Mouse (Mus musculus) kidney, postnatal 25 days (tissue): Measurements from ENCODE around the gene Olfr1198.

Source experiments
- DNase-seq, 2 experiments: peaks; one replicate each; pipeline ENCODE4 v3.0.0; 2021; ENCODE audit warnings: mixed read lengths in 2 of 2

Gene Olfr1198

DNA sequence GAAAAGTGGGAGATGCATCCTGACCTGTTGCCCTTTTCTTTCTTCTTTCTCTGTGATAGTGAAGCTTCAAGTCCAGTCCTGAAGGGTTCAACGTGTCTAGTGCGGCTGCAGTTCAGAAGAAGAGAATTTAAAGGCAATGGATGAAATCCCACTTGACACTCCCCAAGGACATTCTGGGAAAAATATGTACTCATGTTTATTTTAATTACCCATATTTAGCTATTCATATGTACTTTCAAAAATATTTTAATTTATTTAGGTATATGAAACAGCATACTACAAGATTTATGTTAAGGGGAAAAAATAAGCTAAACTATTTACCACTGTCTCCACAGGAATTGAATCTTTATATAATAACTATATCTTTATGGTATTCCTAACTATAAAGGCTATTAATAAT lies at the start of gene Olfr1198:
Gene Olfr1198, minus strand, starts transcription at position 101 of the 400 bp plus-strand sequence.
- DNase-seq, result no peak

DNA sequence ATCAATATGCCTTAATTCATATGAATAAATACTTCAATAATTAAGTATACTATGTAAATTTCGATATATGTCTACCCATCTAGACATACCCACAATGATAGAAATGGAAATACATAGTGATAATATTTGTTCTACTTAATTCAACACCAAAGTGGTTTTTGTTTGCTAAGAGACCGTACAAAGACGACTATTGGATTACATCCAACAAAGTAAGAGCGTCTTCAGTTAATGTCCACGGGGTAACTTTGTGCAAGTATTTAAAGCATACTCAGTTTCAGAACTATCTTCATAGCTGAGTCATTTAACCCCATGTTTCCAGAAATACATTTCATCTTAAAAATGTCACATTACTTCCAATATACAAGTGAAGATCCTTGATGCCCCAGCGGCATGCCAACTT lies 41.6 kb upstream of the Olfr1198 start, which contains the start of gene Olfr1201:
Gene Olfr1201, plus strand, starts transcription at position 301 of the 400 bp plus-strand sequence.
- no peak for DNase-seq

DNA sequence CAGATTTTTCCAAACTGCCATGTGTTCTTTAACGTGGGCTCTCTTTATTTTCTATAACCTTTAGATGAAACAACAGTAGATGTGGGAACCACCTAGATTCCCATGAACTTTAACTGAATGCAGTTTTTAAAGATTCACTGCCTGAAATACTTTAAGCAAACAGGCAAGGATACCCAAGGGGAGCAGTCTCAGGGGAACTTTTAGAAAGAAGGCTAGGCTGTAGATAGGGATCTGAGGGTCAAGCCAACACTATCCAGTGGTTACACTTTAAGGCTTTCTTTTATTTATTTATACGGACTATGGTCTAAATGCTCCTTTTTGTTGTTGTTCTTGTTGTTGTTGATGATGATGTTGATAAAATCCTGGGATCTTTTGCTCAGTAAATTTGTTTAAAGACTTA lies 19.2 kb upstream of the Olfr1198 start, which contains the start of gene Olfr1200:
Gene Olfr1200, minus strand, starts transcription at position 101 of the 400 bp plus-strand sequence.
- DNase-seq, result no peak

DNA sequence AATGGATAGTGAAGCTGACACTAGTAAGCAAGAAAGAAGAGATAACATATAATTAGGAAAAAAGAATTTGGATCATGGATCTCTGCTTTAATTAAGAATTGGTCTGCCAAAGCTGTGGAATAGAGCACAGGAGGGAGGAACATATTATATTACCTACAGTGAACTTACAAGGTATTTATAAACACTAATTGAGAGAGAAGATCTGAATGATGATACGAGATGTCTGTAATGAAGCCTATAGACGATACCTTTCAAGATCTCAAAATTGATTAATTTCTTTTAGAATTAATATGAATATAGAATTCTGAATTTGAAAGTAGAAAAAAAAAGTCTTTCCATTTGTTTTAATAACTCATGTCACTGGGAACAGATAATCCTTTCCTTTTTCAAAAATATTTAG lies 9.2 kb upstream of the Olfr1198 start, which contains the start of gene Olfr1199:
Gene Olfr1199, minus strand, starts transcription at position 101 of the 400 bp plus-strand sequence.
- DNase-seq, result no peak

DNA sequence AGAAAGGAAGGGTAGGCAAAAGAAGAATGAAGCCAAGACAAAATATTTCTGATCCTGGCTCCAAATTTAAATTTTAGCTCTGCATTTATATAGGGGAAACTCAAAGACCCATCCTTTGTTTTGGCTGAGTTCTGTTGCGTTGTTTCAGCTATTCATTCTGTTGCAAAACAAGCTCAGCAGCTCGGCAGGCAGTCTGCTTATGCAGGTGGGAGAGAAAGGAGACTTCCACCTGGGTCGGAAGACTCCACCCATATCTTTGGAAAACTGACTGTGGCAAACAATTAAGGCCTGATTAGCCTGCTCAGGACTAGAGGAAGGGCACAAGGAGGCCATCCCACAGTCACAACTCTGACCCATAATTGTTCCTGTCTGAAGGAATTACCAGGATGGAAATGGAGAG lies 7.8 kb downstream of the Olfr1198 start:
- DNase-seq, result no peak

DNA sequence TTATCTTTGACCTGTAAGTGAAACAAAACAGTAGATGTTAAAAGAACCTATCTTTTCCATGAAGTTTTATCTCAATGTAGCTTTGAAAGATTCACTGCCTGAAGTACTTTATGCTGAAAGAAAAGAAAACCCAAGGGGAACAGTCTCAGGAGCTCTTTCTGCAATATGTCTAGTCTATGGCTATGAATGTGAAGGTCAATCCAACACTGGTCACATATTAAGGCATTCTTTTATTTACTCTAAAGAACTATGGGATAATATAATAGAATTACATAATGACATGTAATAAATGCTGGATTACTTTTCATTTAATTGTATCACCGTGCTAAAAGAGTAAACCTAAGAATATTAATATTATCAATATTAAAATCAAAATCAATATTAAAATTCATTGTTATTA lies 18.9 kb downstream of the Olfr1198 start, which contains the start of gene Olfr1197:
Gene Olfr1197, minus strand, starts transcription at position 101 of the 400 bp plus-strand sequence.
- no peak for DNase-seq

DNA sequence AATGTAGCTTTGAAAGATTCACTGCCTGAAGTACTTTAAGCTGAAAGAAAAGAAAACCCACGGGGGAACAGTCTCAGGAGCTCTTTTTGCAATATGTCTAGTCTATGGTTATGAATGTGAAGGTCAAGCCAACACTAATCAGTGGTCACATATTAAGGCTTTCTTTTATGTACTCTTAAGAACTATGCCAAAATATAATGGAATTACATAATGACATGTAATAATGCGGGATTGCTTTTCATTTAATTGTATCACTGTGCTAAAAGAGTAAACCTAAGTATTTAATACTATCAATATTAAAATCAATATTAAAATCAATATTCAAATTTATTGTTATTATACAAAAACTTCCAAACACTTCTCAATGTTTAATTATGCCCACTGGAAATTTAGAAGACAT lies 46.7 kb downstream of the Olfr1198 start, which contains the start of gene Olfr1196:
Gene Olfr1196, minus strand, starts transcription at position 101 of the 400 bp plus-strand sequence.
- no peak for DNase-seq
